Mouse (Mus musculus) urinary bladder, adult 2 months (tissue): ENCODE measurements at regions not wholly inside any gene's neighbourhood (a gene's known extent, or its start where the extent isn't known, plus 50 kb on each side); places are given as distances from the start of the nearest gene placed in this dataset.

ENCODE experiments used
- DNase-seq: peaks from one replicate; pipeline ENCODE4 v3.0.0; 2022; ENCODE audit warnings: low spot score

DNA sequence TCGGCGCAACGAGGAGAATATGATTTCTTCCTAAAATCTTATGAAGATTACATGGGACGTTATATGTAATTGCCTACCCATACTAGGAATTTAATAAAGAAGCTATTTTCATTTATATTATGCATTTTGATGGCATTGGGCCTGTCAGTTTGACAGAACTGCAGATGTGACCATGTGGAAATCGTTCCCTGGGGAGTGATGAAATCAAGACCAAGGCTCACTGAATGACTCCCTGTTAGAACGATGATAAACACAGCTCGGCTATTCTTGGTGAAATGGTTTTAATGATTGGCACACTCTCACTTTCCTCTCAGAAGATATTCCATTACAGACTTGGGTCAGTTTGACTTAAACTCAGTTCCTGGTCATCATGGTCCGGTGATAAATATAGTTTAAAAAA lies 246.4 kb downstream of the Btg1 start:
- no peak for DNase-seq

DNA sequence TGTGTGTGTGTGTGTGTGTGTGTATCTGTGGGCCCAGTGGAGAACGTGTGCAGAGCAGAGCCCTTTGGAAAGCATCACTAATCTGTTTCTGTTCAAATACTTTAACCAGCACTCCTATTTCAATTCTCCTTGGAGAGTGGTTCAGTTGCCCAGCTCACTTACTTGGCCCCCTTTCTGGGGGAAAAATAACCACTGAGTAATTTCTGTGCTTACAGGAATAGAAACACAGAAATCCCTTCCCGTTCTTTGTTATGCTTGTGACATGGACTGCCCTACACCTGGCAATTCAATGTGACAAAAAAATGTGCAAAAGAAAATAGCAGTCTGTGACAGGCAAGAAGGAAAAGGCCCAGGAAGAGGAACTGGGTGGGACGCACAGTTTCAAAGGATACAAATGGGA lies 249.7 kb downstream of the Btg1 start:
- no peak for DNase-seq

DNA sequence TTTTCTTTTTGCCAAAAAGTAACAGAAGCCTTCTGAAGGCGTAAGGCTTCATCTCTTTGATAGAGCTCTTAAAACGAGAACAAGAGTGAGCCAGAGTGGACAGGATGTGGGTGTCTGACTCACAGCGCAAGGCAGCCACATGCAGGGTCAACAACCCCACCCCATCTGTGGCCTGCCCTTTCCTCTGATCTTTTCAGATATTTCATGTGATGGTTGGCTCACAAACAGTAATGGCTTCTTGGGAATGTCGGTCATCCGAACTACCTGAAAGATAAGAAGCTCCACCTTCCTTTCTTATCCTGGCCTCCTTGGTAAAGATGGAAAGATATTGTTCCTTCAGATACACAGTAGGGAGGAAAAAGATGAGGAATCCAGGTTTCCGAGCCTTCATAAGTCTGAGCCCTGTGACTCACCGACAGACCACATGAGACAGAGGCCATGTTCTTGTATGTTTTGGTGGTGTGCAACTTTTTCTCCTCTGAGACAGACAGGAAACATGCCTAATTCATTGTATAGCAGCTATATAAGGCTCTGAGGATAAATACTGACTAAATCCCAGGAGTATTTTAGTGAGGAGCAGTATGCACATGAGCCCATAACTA lies 254.9 kb downstream of the Btg1 start:
- no peak for DNase-seq

DNA sequence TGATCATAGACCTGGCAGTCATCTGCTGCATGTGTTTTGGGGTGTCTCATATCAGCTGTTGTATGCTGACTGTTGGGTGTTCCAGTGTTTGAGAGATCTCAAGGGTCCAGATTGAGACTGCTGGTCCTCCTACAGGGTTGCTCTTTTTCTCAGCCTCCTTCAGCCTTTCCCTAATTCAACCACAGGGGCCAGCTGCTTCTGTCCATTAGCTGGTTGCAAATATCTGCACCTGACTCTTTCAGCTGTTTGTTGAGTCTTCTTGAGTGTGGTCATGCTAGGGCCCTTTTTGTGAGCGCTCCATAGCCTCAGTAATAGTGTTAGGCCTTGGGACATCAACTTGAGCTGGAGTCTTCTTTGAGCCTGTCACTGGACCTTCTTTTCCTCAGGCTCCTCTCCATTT lies 257.8 kb downstream of the Btg1 start:
- DNase-seq, result no peak

DNA sequence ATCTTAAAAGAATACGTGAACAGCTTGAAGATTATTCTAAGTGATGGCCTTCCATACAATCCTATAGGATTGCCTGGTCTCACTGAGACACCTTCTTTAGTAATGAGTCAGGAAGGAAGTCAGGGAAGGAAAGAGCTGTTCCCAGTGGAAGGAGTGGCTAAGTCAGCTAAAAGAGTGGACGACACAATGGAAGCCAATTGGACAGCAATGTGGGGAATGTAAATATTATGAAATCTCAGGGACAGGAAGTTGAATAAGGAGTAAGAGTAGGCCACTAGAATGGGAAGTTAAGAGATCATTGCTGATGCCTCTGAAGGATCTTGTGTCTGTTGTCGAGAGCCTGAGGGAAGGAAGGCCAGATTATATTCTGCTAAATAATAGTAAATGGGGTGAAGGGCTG lies 258.9 kb downstream of the Btg1 start:
- DNase-seq, result no peak

GRCm38 (mm10) chr10:96879425-96879824 lies 262.6 kb downstream of the Btg1 start:
- no peak for DNase-seq

- DNase-seq, result no peak
Observed at GRCm38 (mm10) chr10:96880771-96881170, 264.0 kb downstream of the Btg1 start.

- no peak for DNase-seq
Observed at GRCm38 (mm10) chr10:96881212-96881611, 264.4 kb downstream of the Btg1 start.

DNA sequence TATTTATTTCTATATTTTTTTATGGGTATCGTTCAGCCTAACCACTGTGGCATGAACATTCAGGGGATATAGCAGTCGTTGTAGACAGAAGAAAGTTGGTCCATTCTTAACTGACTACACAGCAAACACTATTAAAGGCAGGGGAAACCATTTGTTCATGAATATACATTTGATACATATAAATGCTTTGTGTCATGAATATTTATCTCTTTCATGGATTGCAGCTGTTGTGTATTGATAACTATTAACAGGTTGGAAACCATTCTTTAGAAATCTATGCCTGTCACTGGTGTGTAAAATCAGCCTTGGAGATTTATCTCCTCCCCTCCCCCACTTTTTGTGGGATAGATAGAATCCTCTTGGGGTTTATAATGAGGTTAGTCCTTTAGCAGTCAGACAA lies 264.9 kb downstream of the Btg1 start:
- no peak for DNase-seq

- no peak for DNase-seq
Observed at GRCm38 (mm10) chr10:96901150-96901549, 284.3 kb downstream of the Btg1 start.

DNA sequence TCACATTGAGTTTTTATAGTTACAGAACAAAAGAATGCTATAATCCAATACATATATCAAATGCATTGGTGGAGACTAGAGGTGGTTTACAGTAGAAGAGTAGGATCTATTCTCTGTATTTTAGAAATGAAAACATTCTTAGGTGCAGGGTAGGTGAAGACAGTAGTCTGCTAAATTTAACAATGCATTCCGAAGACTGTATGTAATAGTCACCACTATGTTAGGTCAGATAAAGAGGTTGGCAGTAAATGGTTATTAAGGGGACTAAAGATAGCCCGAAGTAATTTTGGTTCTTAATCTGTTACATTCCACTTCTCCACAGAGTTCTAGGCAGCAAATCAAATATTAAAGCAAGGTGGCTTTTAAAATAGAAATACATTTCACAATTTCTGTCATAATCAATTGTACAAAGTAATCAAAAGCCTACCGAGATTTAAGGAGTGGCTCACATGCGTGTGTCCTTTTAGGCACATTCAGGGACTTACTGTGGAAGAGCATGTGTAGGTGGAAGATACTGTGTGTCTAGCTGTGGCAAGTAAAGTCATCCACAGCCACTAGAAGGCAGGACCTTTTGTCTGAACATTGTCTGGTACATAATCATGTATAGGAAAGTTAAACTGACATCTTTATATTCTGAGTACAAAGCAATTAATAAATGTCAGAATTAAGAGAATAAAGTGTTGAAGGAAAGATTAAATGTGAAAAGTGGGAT lies 288.4 kb downstream of the Btg1 start:
- no peak for DNase-seq

- no peak for DNase-seq
Observed at GRCm38 (mm10) chr10:96909661-96910315, 293.0 kb downstream of the Btg1 start.

DNA sequence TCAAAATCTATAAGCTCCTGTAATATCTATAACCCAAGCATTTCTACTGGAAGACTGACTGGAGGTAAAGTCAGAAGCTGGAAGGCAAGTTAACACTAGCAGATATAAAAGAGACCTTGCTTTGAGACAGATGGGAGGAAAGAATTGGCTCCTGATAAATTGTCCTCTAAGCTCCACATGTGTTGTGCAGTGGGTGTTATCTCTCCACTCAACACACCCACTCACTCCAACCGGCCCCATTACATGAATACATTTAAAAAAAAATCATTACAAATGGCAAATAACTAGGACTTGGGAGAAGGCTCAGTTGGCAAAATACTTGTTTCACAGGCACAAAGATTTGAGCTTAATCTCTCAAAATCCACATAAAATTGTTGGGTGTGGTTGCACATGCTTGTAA lies 304.4 kb downstream of the Btg1 start:
- DNase-seq, result no peak

- no peak for DNase-seq
Observed at GRCm38 (mm10) chr10:96924266-96924672, 307.5 kb downstream of the Btg1 start.

DNA sequence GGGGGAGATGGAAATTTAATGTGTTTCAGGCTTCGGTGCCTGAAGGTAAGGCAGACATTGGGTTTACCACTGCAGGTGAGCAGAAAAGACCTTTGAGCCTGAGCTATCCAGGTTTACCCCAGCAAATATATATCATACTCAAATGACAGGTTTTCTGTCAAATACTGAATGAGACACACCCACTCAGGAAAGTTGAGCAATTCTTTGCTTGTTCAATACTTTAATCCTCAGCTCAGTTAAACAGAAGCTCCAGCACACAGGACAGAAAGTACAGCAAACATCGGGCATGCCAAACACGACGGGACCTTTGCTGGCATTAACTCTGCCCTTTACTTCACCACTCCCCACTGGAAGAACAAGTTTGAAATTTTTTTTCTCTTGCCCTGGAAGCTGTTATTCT lies 307.9 kb downstream of the Btg1 start:
- DNase-seq, result no peak

- DNase-seq, result no peak
Observed at GRCm38 (mm10) chr10:96925771-96926170, 309.0 kb downstream of the Btg1 start.

DNA sequence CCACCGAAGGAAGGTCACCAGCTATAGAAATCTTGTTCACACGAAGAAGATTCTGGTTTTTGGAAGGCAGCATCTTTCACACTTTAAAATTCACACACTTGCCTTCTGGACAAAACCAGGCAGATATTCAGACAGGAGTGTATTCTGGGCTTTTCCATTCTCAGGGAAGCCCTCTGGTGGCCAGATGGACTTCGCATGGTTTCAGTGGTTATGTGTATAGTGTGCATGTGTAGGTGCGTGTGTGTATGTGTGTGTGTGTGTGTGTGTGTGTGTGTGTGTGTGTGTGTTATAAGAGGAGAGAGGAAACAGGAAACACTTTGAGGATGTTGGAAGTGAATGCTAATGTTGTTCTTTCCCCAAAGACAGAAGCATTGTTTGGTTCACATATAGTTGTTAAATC lies 317.9 kb downstream of the Btg1 start:
- DNase-seq, result no peak

DNA sequence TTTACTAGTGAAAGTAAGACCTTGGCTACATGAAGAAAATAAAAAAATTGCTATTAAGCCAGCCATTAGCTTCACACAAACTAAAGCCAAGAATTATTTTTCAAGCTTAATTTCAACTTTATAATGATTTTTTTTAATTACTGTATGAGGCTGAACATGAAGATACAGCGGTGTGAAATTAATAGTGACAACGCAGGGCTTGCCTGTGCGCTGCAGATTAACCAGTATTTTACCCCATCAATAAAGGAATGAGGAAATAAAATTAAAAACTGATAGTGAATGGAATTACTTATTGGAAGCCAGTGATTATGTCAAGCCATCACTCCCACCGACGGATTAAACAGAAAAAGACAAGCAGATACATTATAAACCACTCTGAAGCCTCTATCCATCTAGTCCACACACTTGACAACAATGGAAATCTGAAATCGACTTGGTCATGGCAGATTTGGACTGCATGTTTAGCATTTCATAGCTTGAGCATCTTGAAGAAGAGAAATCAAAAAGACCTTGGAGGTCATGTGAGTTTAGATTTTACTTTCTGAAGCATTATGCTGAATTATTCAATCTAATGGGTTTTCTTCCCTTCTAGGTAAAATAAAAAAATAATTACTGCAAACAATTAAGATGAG lies 324.2 kb downstream of the Btg1 start:
- no peak for DNase-seq

DNA sequence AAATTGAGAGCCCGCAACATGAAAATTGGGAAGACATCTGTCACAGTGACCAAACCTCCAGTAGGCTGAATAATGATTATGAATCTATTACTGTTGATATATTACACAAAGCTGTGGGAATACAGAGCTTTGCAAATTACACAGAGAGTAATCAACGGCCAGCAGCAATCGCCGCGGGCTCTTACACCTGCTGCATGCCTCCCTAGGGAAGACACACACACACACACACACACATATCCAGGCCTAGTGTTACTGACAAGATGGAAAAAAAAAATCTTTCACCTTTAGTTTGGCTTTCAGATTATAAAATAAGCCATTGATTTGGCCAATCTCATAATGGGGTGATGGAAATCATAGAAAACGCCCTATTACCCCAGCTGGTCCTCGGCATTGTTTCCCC lies 327.4 kb downstream of the Btg1 start:
- no peak for DNase-seq

- DNase-seq, result no peak
Observed at GRCm38 (mm10) chr10:96947971-96948370, 331.2 kb downstream of the Btg1 start.

- DNase-seq, result no peak
Observed at GRCm38 (mm10) chr10:96948871-96949270, 332.1 kb downstream of the Btg1 start.

DNA sequence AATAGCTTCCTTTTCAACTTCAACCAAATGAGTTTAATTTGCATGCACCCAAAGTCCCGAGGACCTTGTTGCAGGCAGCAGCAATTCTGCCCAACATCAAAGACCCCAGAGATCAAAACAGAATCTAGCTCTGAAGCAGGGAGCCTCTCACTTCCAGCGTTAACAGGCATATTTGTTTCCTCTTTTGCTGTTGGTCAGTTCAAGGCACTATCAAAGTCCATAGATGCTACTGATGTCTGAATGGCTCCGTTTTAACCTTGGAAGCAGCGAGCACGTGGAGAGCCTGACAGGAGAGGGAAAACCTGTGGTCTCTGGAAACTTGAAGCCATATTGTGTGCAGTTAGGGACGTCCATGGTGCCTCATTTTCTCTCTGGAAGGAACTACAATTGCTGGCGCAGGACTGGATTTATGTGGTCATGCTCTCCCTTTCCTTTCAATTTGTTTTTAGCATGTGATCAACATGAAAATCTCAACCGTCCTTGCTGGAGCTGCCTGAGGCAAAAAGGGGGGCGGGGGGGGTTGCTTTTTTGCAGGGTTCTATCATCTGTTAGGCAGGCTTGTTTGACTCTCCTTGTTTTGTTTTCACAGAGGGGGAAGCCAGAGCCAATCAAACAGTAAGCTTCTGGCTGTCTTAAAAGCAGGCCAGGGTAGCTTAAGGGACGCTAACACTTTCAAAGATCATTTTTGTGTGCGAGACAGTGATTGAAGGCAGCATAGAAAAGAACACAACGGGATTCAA lies 338.4 kb downstream of the Btg1 start:
- no peak for DNase-seq
